Mouse (Mus musculus) brain, adult 10 weeks (tissue): ENCODE data around the gene Nlrp5. TPM values are rescaled to one million over a fixed set of nuclear protein-coding genes. Genes with fewer than 3 reads are reported as not detected.

ENCODE experiments used
- polyA plus RNA-seq: library from polyadenylated mRNA; stranded (reverse); fragments of 350-450 nt; fragmentation: Illumina TruSeq; extraction: RNeasy Lipid Tissue Mini Kit (QIAGEN cat#74804); gene quantifications from one replicate; pipeline ENCODE4 v1.2.3, GENCODE M21; 2015; ENCODE audit warnings: low read depth, low replicate concordance

The Nlrp5 gene
- polyA plus RNA-seq = not detected

GRCm38 (mm10) chr7:23385589-23385988 lies at the start of gene Nlrp5:
Gene Nlrp5 (plus strand): TSS chr7:23385889.

Other genes with a start within 250 kb of the Nlrp5 start
- not detected for gene Gm10662, start 241.4 kb upstream of the Nlrp5 start, polyA plus RNA-seq
- not detected for gene Vmn1r165, start 168.6 kb upstream of the Nlrp5 start, polyA plus RNA-seq
- not detected for gene Vmn1r166, start 134.2 kb upstream of the Nlrp5 start, polyA plus RNA-seq
- not detected for gene Gm6902, start 107.0 kb upstream of the Nlrp5 start, polyA plus RNA-seq
- gene Nlrp4e, start 84.7 kb upstream of the Nlrp5 start, polyA plus RNA-seq = not detected
- gene Vmn1r167, start 121.3 kb downstream of the Nlrp5 start, polyA plus RNA-seq = not detected
- gene Vmn1r168, start 153.8 kb downstream of the Nlrp5 start, polyA plus RNA-seq = not detected
- gene Vmn1r169, start 189.6 kb downstream of the Nlrp5 start, polyA plus RNA-seq = not detected
- not detected for gene Vmn1r170, start 220.3 kb downstream of the Nlrp5 start, polyA plus RNA-seq
- not detected for gene Vmn1r171, start 244.8 kb downstream of the Nlrp5 start, polyA plus RNA-seq